Mouse (Mus musculus) layer of hippocampus, adult 8-10 months (tissue): ENCODE data around the gene Derl3. TPM values are rescaled to one million over a fixed set of nuclear protein-coding genes. Genes with fewer than 3 reads are reported as not detected.

Source experiments
- DNase-seq, 2 experiments: peaks; one replicate each; pipeline ENCODE4 v3.0.0; 2022; ENCODE audit warnings: low spot score in 2 of 2
- total RNA-seq, 4 experiments: library from RNA; stranded (reverse); gene quantifications; 2 replicates each; pipeline ENCODE4 v1.2.4; 2022

Derl3 gene
- total RNA-seq, 4 experiments from 2014 or later, result 1.3 to 6.8 (median 4.4) TPM

- DNase-seq, result no peak
Observed at GRCm38 (mm10) chr10:75941042-75941824, 48.0 kb downstream of the Derl3 start.

DNA sequence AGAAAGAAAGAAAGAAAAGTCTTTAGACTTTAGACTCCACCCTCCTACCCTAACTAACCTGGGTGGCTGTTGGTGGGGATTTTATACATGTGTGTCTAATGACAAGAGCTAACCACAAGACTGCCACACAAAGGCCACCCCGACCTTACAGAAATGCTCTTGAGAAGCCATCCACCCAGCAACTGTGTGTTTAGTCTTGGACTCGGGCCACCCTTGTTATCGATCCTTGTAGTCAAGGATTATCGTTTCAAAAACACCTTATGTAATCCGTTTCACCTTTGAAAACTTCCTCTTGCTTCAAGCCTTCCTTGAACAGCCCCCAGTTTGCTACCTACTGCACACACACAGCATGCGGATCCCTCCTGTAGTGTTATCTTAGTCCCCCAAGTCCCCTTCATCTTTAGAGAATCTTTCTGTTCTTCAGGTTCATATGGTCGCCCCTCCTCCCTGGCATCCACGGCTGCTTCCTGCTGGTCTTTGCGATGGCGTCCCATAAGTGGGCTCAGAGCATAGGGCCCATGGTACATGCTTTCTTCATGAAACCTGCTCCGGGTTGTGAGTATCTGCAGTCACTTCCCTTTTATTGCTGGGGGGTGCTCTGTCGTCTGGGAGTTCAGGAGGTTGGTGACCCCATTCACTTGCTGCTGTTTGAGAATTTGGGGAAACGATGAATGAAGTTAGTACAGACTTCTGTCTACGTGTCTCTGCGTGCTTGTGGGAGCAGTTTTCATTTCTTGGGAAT lies 49.7 kb downstream of the Derl3 start, which contains the start of gene Vpreb3:
Gene Vpreb3 (plus strand): TSS at position 322 of the 742 bp plus-strand sequence.
- DNase-seq, result no peak

GRCm38 (mm10) chr10:75944066-75944772 lies 51.0 kb downstream of the Derl3 start:
- no peak for DNase-seq

DNA sequence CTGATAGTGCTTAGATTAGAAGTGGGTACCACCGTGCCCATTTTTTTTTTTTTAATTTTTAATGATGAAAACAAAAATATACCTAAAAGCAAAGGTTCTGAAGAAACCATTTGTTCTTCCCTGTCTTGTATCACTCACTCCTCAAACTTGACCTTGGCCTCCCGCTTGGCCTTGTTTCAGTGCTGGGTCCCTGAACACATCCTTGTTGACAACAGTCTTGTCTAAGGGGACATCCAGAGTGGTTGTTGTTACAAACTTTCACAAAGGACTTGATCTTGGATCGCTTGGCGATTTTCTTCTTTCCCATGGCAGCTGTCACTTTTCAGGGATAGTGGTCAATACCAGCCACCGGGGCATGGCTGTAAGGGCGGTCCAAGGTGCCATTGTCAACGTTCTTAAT lies 52.0 kb downstream of the Derl3 start:
- DNase-seq, result no peak

Other genes with a start within 250 kb of the Derl3 start
- gene Susd2, start 249.4 kb upstream of the Derl3 start, total RNA-seq, result 1 to 10 TPM; 2.5 to 3.8 (median 3.0) TPM
- 10 to 100 TPM; 64.2 to 89.7 (median 67.1) TPM for gene Cabin1, start 129.1 kb upstream of the Derl3 start, total RNA-seq
- 10 to 100 TPM; 39.9 to 46.0 (median 44.1) TPM for gene Ddt, start 120.0 kb upstream of the Derl3 start, total RNA-seq
- gene Gm20441, start 112.5 kb upstream of the Derl3 start, total RNA-seq, result not detected
- 1 to 10 TPM; 2.0 to 7.7 (median 4.3) TPM for gene Gstt3, start 112.0 kb upstream of the Derl3 start, total RNA-seq
- gene Gstt1, start 94.8 kb upstream of the Derl3 start, total RNA-seq, result 10 to 100 TPM; 10.0 to 15.8 (median 12.8) TPM
- under 1 TPM in 1 of 4 experiments, not detected in 3; 0.35 TPM for gene Gstt4, start 70.9 kb upstream of the Derl3 start, total RNA-seq
- 1 to 10 TPM; 5.1 to 6.8 (median 5.7) TPM for gene Gstt2, start 56.0 kb upstream of the Derl3 start, total RNA-seq
- 100 to 1,000 TPM; 442 to 478 (median 462) TPM for gene Mif, start 33.2 kb upstream of the Derl3 start, total RNA-seq
- 10 to 100 TPM; 80.7 to 83.2 (median 82.5) TPM for gene Smarcb1, start 28.2 kb downstream of the Derl3 start, total RNA-seq
- 100 to 1,000 TPM; 299 to 345 (median 314) TPM for gene Chchd10, start 39.7 kb downstream of the Derl3 start, total RNA-seq
- 1 to 10 TPM; 1.7 to 2.6 (median 1.8) TPM for gene Mmp11, start 43.1 kb downstream of the Derl3 start, total RNA-seq
- gene Gm867, start 47.3 kb downstream of the Derl3 start, total RNA-seq, result under 1 TPM in 2 of 4 experiments, not detected in 2; 0.51 to 0.70 TPM
- gene Vpreb3, start 49.6 kb downstream of the Derl3 start, total RNA-seq, result not detected
- gene Gm5134, start 61.1 kb downstream of the Derl3 start, total RNA-seq, result under 1 TPM in 2 of 4 experiments, not detected in 2; 0.17 to 0.20 TPM
- gene Zfp280b, start 139.2 kb downstream of the Derl3 start, total RNA-seq, result 10 to 100 TPM; 13.3 to 18.0 (median 16.6) TPM
- not detected for gene Slc5a4b, start 217.5 kb downstream of the Derl3 start, total RNA-seq